Mouse (Mus musculus) kidney, postnatal 0 days (tissue): ENCODE data around the gene Garem2. TPM values are rescaled to one million over a fixed set of nuclear protein-coding genes. Genes with fewer than 3 reads are reported as not detected.

Experiments used
- ATAC-seq: fragments of 200-750 bp; cut with Nextera tagmentation; replicated peaks from 2 replicates; pipeline ENCODE4 v1.8.0; 2017; ENCODE audit warnings: low read depth, moderate number of reproducible peaks, moderate TSS enrichment, moderate library complexity; ENCODE audit not compliant: low FRiP score
- DNase-seq: peaks from one replicate; pipeline ENCODE4 v3.0.0-alpha.2; 2016; ENCODE audit warnings: low spot score
- H3K27ac ChIP-seq: fragments of 300-500 bp; sonication (generic); 2 replicates; pipeline ENCODE4 v1.5.1; 2014; ENCODE audit warnings: mild to moderate bottlenecking
- H3K27me3 ChIP-seq: fragments of 300-500 bp; sonication (generic); 2 replicates; pipeline ENCODE4 v1.6.1; 2014; ENCODE audit warnings: low read length, mixed read lengths; ENCODE audit not compliant: insufficient read depth
- H3K36me3 ChIP-seq: fragments of 300-500 bp; sonication (generic); 2 replicates; pipeline ENCODE4 v1.6.1; 2014; ENCODE audit warnings: low read length, mixed read lengths; ENCODE audit not compliant: insufficient read depth
- H3K4me1 ChIP-seq: fragments of 300-500 bp; sonication (generic); replicated peaks from 2 replicates; pipeline ENCODE4 v1.6.1; 2014; ENCODE audit warnings: antibody characterized with exemption, low read length, mixed read lengths; ENCODE audit not compliant: insufficient read depth
- H3K4me2 ChIP-seq: fragments of 300-500 bp; sonication (generic); 2 replicates; pipeline ENCODE4 v1.6.1; 2014; ENCODE audit warnings: mild to moderate bottlenecking, low read length, moderate library complexity, mixed read lengths
- H3K4me3 ChIP-seq: fragments of 300-500 bp; sonication (generic); replicated peaks from 2 replicates; pipeline ENCODE4 v1.5.1; 2014; ENCODE audit warnings: low read depth, low read length
- H3K9ac ChIP-seq: fragments of 300-500 bp; sonication (generic); 2 replicates; pipeline ENCODE4 v1.6.1; 2014; ENCODE audit warnings: low read depth, low read length
- H3K9me3 ChIP-seq: fragments of 300-500 bp; sonication (generic); replicated peaks from 2 replicates; pipeline ENCODE4 v1.6.1; 2016; ENCODE audit warnings: low read length, inconsistent platforms, mixed read lengths
- CTCF ChIP-seq: IDR thresholded peaks from 2 replicates; pipeline ENCODE4 v1.5.1; 2016; ENCODE audit warnings: antibody characterized with exemption, low read depth, mild to moderate bottlenecking, moderate library complexity
- WGBS: fragments of 180-500 bp; shearing (Covaris S2); extraction: QIAGEN DNeasy Blood & Tissue Kit; methylation state at CpG from one replicate; pipeline ENCODE4 v1.1.7; 2014; 5-methylcytosine and 5-hydroxymethylcytosine counted together
- polyA plus RNA-seq: library from polyadenylated mRNA; unstranded; fragments of >200 nt; fragmentation: Nextera tagmentation; extraction: Ambion mirVana; gene quantifications from 2 replicates; pipeline ENCODE4 v1.2.1, GENCODE M21; 2015

Gene Garem2
- polyA plus RNA-seq, 1 experiment from 2014 or later: 0.33 TPM

- ATAC-seq: peak; percentile 87
- peak within 1 kb of the TSS; percentile 88 for H3K4me2 ChIP-seq
- WGBS: 1% methylated on average over 45 of the region's 45 CpGs
- H3K36me3 ChIP-seq: peaks cover 5% of the 10 kb centered on the region; the same call in 1 of the 2 replicates
- no peaks in the 10 kb centered on the region for H3K27me3 ChIP-seq
- H3K9me3 ChIP-seq: no peaks in the 10 kb centered on the region
- H3K4me1 ChIP-seq: no peaks in the 10 kb centered on the region
- peak within 1 kb of the TSS; percentile 84 for H3K27ac ChIP-seq
- peak; percentile 29; the same call in 1 of the 2 replicates for TF ChIP-seq CTCF
- H3K4me3 ChIP-seq: peak within 1 kb of the TSS; percentile 80
- DNase-seq: peak; percentile 90
- H3K9ac ChIP-seq: peak within 1 kb of the TSS; percentile 75
Observed at GRCm38 (mm10) chr5:30072825-30073821, 31.8 kb upstream of the Garem2 start, which contains the start of gene Tyms. TSS of gene Tyms (minus strand) at chr5:30073617.

GRCm38 (mm10) chr5:30092701-30093100 is 12.3 kb upstream of the Garem2 start:
- H3K4me2 ChIP-seq: no peak overlapping the region
- H3K9ac ChIP-seq: no peak overlapping the region
- TF ChIP-seq CTCF: no peak
- no peaks in the 10 kb centered on the region for H3K4me1 ChIP-seq
- ATAC-seq: no peak
- no peaks in the 10 kb centered on the region for H3K9me3 ChIP-seq
- no peak overlapping the region for H3K27ac ChIP-seq
- H3K36me3 ChIP-seq: no peaks in the 10 kb centered on the region
- no peak overlapping the region for H3K4me3 ChIP-seq
- no peaks in the 10 kb centered on the region for H3K27me3 ChIP-seq
- DNase-seq: no peak
- 56% methylated on average over 13 of the region's 13 CpGs for WGBS

GRCm38 (mm10) chr5:30094399-30094798 is 10.6 kb upstream of the Garem2 start:
- ATAC-seq: no peak

GRCm38 (mm10) chr5:30095731-30096130 is 9.2 kb upstream of the Garem2 start:
- no peak overlapping the region for H3K27ac ChIP-seq
- H3K9me3 ChIP-seq: no peaks in the 10 kb centered on the region
- WGBS: 64% methylated on average over 6 of the region's 6 CpGs
- H3K4me1 ChIP-seq: no peaks in the 10 kb centered on the region
- no peak overlapping the region for H3K9ac ChIP-seq
- no peak overlapping the region for H3K4me2 ChIP-seq
- DNase-seq (no peak), ATAC-seq (no peak)
- H3K36me3 ChIP-seq: no peaks in the 10 kb centered on the region
- TF ChIP-seq CTCF: no peak
- H3K27me3 ChIP-seq: no peaks in the 10 kb centered on the region
- H3K4me3 ChIP-seq: no peak overlapping the region

More at GRCm38 (mm10) chr5:30094399-30094798, 10.6 kb upstream of the Garem2 start:
- H3K36me3 ChIP-seq: no peaks in the 10 kb centered on the region
- H3K9ac ChIP-seq: no peak overlapping the region
- H3K4me1 ChIP-seq: no peaks in the 10 kb centered on the region
- peak; percentile 50 for TF ChIP-seq CTCF
- no peak overlapping the region for H3K4me2 ChIP-seq
- no peak overlapping the region for H3K27ac ChIP-seq
- WGBS: 57% methylated on average over 2 of the region's 2 CpGs
- H3K4me3 ChIP-seq: no peak overlapping the region
- no peaks in the 10 kb centered on the region for H3K27me3 ChIP-seq
- no peak for DNase-seq
- no peaks in the 10 kb centered on the region for H3K9me3 ChIP-seq

DNA sequence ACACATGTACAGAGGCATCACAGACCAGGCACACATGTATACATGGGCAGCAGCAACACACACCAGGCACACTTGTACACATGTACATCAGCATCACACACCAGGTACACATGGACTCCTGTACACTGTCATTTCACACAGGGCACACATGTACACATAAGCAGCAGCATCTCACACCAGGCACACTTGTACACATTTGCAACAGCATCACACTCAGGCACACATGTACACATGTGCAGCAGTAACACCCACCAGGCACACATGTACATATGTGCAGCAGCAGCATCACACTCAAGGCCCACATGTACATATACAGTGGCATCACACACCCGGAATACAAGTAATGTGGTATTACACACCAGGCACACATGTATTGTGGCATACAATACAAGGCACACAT is 6.7 kb upstream of the Garem2 start:
- no peak overlapping the region for H3K27ac ChIP-seq
- no peaks in the 10 kb centered on the region for H3K9me3 ChIP-seq
- no peak overlapping the region for H3K4me3 ChIP-seq
- no peak for DNase-seq
- H3K4me2 ChIP-seq: no peak overlapping the region
- H3K9ac ChIP-seq: no peak overlapping the region
- no peak for ATAC-seq
- no peaks in the 10 kb centered on the region for H3K4me1 ChIP-seq
- no peaks in the 10 kb centered on the region for H3K36me3 ChIP-seq
- 100% methylated on average over 1 of the region's 1 CpGs for WGBS
- H3K27me3 ChIP-seq: no peaks in the 10 kb centered on the region
- TF ChIP-seq CTCF: no peak

GRCm38 (mm10) chr5:30103340-30103739 is 1.6 kb upstream of the Garem2 start:
- WGBS: 75% methylated on average over 3 of the region's 3 CpGs
- peaks cover 21% of the 10 kb centered on the region for H3K27me3 ChIP-seq
- H3K4me2 ChIP-seq: no peak overlapping the region

More at GRCm38 (mm10) chr5:30103340-30103739, 1.6 kb upstream of the Garem2 start:
- Histone ChIP-seq H3K4me1 (peaks cover 20% of the 10 kb centered on the region), H3K27ac (no peak overlapping the region), H3K4me3 (no peak overlapping the region), H3K9me3 (no peaks in the 10 kb centered on the region), H3K36me3 (no peaks in the 10 kb centered on the region), H3K9ac (no peak overlapping the region)
- DNase-seq (no peak), ATAC-seq (no peak)
- TF ChIP-seq CTCF: no peak
